Mouse (Mus musculus): Measurements from ENCODE around the gene Zfp512. TPM values are rescaled to one million over a fixed set of nuclear protein-coding genes. Genes with fewer than 3 reads are reported as not detected.

Zfp512 gene
- total and polyA plus RNA-seq, 2 experiments from 2014 or later, result 55.0 to 73.9 TPM

DNA sequence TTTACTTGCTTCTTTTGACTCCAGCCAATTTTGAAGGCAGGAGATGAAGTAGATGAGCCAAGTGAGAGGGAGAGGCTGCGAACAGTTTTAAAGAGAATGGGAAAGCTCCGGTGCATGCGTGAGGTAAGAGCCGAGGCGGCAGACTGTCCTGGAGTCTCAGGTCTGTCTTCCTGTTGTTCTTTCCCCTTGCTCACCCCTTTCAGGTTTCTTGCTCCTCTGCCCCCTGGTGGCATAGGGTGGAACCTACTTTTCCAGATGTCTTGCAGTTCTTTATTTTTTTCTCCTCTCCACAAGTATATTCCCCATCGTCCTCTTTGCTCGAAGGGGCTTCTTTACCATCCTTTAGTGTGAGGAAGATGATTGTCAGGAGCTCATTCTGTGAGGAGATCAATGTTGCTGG is 18.1 kb downstream of the Zfp512 start:
- Histone ChIP-seq H3K9ac (replicated peaks; ENCODE audit: low read length) (no peak overlapping the region), H3K36me3 (ENCODE audit: insufficient read depth, low read length) (peaks cover 68% of the 10 kb centered on the region), H3K4me3 (ENCODE audit: low read length) (no peak overlapping the region), H3K9me3 (ENCODE audit: low read length) (no peaks in the 10 kb centered on the region), H3K4me2 (ENCODE audit: low read depth, low read length) (no peak overlapping the region), H3K27me3 (ENCODE audit: insufficient read depth, low read length) (no peaks in the 10 kb centered on the region), H3K4me1 (ENCODE audit: insufficient read depth, low read length) (no peaks in the 10 kb centered on the region), H3K27ac (no peak overlapping the region)
- 80% methylated on average over 7 of the region's 7 CpGs for WGBS
- ATAC-seq (no peak), DNase-seq (ENCODE audit: low spot score) (peak; percentile 51)
- TF ChIP-seq CTCF (IDR thresholded peaks at IDR 0.05; ENCODE audit: low read depth), result peak; percentile 70

DNA sequence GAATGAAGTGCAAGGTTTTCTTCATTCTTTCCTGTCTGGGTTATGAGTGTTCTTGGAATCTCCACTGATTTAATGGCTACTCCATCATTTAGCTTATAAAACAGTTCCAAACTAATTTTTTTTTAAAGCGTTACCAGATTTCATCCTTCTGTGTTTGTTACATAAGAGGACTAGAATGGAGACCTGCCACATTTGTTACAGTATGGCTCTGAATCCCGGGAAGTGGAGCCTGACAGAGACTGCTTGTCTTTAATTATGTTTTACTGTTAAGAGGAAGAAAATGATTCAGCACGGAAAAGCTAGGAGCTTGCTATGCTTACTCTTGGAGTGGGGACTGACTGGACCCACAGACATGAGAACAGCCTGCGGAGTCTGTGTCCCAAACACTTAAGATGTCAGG is 28.3 kb downstream of the Zfp512 start:
- Histone ChIP-seq H3K9ac (replicated peaks; ENCODE audit: low read length) (no peak overlapping the region), H3K4me3 (ENCODE audit: low read length) (no peak overlapping the region), H3K36me3 (ENCODE audit: insufficient read depth, low read length) (peaks cover 62% of the 10 kb centered on the region), H3K9me3 (ENCODE audit: low read length) (no peaks in the 10 kb centered on the region), H3K27ac (no peak overlapping the region), H3K4me2 (ENCODE audit: low read depth, low read length) (no peak overlapping the region), H3K4me1 (ENCODE audit: insufficient read depth, low read length) (no peaks in the 10 kb centered on the region), H3K27me3 (ENCODE audit: insufficient read depth, low read length) (no peaks in the 10 kb centered on the region)
- no peak for DNase-seq (ENCODE audit: low spot score)
- 95% methylated on average over 4 of the region's 4 CpGs for WGBS
- TF ChIP-seq CTCF (IDR thresholded peaks at IDR 0.05; ENCODE audit: low read depth), result no peak
- no peak for ATAC-seq

- Histone ChIP-seq H3K4me3 (ENCODE audit: low read length) (no peak within 1 kb of the TSS), H3K4me1 (ENCODE audit: insufficient read depth, low read length) (no peaks in the 10 kb centered on the region), H3K36me3 (ENCODE audit: insufficient read depth, low read length) (peaks cover 15% of the 10 kb centered on the region), H3K27ac (no peak within 1 kb of the TSS), H3K4me2 (ENCODE audit: low read depth, low read length) (no peak within 1 kb of the TSS), H3K9ac (replicated peaks; ENCODE audit: low read length) (no peak within 1 kb of the TSS), H3K9me3 (ENCODE audit: low read length) (no peaks in the 10 kb centered on the region), H3K27me3 (ENCODE audit: insufficient read depth, low read length) (no peaks in the 10 kb centered on the region)
- 95% methylated on average over 3 of the region's 3 CpGs for WGBS
- no peak for DNase-seq (ENCODE audit: low spot score)
- no peak for TF ChIP-seq CTCF (IDR thresholded peaks at IDR 0.05; ENCODE audit: low read depth)
- ATAC-seq, result no peak
These were observed 33.2 kb downstream of the Zfp512 start, which contains the start of gene 4930548H24Rik for GRCm38 (mm10) chr5:31485440-31485839. Gene 4930548H24Rik, plus strand, starts transcription at chr5:31485740.

GRCm38 (mm10) chr5:31487889-31488288 is 35.7 kb downstream of the Zfp512 start:
- Histone ChIP-seq H3K9ac (replicated peaks; ENCODE audit: low read length) (no peak overlapping the region), H3K4me1 (ENCODE audit: insufficient read depth, low read length) (no peaks in the 10 kb centered on the region), H3K36me3 (ENCODE audit: insufficient read depth, low read length) (no peaks in the 10 kb centered on the region), H3K4me3 (ENCODE audit: low read length) (no peak overlapping the region), H3K27me3 (ENCODE audit: insufficient read depth, low read length) (no peaks in the 10 kb centered on the region), H3K4me2 (ENCODE audit: low read depth, low read length) (no peak overlapping the region), H3K9me3 (ENCODE audit: low read length) (no peaks in the 10 kb centered on the region), H3K27ac (no peak overlapping the region)
- WGBS, result 97% methylated on average over 3 of the region's 3 CpGs
- no peak for ATAC-seq
- no peak for TF ChIP-seq CTCF (IDR thresholded peaks at IDR 0.05; ENCODE audit: low read depth)
- no peak for DNase-seq (ENCODE audit: low spot score)

- Histone ChIP-seq H3K4me3 (ENCODE audit: low read length) (no peak overlapping the region), H3K27me3 (ENCODE audit: insufficient read depth, low read length) (no peaks in the 10 kb centered on the region), H3K27ac (no peak overlapping the region), H3K4me1 (ENCODE audit: insufficient read depth, low read length) (no peaks in the 10 kb centered on the region), H3K9me3 (ENCODE audit: low read length) (no peaks in the 10 kb centered on the region), H3K4me2 (ENCODE audit: low read depth, low read length) (no peak overlapping the region), H3K36me3 (ENCODE audit: insufficient read depth, low read length) (no peaks in the 10 kb centered on the region), H3K9ac (replicated peaks; ENCODE audit: low read length) (no peak overlapping the region)
- 77% methylated on average over 7 of the region's 7 CpGs for WGBS
- ATAC-seq (no peak), DNase-seq (ENCODE audit: low spot score) (no peak)
- TF ChIP-seq CTCF (IDR thresholded peaks at IDR 0.05; ENCODE audit: low read depth), result no peak
These were observed 37.0 kb downstream of the Zfp512 start for GRCm38 (mm10) chr5:31489116-31489769.

DNA sequence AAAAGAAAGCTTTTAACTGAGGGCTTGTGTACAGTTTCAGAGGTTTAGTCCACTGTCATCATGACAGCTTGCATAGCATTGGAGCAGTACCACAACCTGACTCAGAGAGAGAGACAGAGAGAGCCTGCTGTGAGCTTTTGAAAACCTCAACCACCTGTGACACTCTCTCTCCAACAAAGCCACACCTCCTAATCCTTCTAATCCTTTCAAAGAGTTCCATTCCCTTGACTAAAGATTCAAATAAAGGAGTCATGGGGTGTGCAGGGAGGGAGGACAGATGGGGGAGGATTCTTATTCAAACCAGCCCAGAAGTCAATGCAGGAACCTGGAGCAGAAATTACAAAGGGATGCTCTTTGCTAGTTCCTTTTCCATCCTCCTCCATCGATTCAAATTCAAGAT is 39.8 kb downstream of the Zfp512 start:
- Histone ChIP-seq H3K9ac (replicated peaks; ENCODE audit: low read length) (no peak overlapping the region), H3K4me3 (ENCODE audit: low read length) (no peak overlapping the region), H3K36me3 (ENCODE audit: insufficient read depth, low read length) (peaks cover 7% of the 10 kb centered on the region), H3K27me3 (ENCODE audit: insufficient read depth, low read length) (no peaks in the 10 kb centered on the region), H3K9me3 (ENCODE audit: low read length) (no peaks in the 10 kb centered on the region), H3K27ac (no peak overlapping the region), H3K4me2 (ENCODE audit: low read depth, low read length) (no peak overlapping the region), H3K4me1 (ENCODE audit: insufficient read depth, low read length) (peaks cover 9% of the 10 kb centered on the region; the same call in 1 of the 2 replicates)
- WGBS, result 45% methylated on average over 1 of the region's 1 CpGs
- no peak for DNase-seq (ENCODE audit: low spot score)
- ATAC-seq, result no peak
- TF ChIP-seq CTCF (IDR thresholded peaks at IDR 0.05; ENCODE audit: low read depth), result no peak
